Mouse (Mus musculus): ENCODE results near the gene Oard1. TPM values are rescaled to one million over a fixed set of nuclear protein-coding genes. Genes with fewer than 3 reads are reported as not detected.

Oard1 gene
- polyA plus RNA-seq, 2 experiments from 2014 or later, result 81.7 to 98.8 TPM

DNA sequence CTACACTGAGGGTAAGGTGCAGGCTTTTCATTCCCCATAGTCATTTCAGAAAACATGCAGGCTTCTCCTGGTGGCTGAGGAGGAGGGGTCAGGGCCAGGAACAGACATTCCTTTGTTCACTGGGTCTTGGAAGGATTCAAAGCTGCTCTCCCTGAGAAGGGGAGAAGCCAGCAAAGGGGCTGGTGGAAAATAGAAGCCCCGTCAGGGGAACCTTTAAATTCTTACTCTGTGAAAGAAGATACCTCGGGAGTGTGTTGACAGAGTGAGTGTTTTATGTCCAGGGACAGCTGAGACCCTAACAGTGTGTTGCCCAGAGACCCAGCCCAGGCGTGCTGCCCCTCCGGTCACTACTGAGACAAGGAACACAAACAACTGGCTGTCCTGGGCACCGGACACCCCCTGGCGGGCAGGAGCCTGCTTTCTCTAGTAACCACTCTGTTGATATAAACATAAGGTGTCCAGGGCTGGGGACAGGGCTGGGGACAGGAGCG is 27.7 kb downstream of the Oard1 start:
- ATAC-seq, result no peak

DNA sequence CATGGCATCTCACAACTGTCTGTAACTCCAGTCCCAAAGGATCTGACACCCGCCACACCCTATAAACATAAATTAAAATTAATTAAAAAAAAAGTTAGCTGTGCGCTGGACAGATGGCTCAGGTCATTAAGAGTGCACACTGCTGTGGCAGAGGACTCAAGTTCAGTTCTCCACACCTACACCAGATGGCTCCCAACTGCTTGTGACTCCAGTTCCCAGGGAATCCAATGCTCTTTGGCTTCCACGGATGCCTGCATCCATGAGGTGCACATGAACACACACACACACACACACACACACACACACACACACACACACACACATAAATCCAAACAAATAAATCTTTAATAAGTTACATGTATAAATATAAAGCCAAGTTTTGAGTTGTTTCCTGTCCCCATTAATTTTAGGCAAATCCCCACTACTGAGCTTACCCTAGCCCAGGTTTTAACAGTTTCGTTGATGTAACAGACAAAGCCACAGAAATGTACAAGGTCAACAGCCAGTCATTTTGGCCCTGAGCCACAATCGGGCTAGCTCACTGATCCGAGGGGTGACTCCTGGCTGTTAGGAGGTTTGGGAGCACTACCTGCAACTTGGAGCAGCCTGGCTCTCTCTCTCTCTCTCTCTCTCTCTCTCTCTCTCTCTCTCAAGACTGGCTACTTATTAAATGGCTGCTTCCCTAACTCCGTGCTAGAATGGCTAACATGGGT is 33.1 kb downstream of the Oard1 start:
- no peak for ATAC-seq

DNA sequence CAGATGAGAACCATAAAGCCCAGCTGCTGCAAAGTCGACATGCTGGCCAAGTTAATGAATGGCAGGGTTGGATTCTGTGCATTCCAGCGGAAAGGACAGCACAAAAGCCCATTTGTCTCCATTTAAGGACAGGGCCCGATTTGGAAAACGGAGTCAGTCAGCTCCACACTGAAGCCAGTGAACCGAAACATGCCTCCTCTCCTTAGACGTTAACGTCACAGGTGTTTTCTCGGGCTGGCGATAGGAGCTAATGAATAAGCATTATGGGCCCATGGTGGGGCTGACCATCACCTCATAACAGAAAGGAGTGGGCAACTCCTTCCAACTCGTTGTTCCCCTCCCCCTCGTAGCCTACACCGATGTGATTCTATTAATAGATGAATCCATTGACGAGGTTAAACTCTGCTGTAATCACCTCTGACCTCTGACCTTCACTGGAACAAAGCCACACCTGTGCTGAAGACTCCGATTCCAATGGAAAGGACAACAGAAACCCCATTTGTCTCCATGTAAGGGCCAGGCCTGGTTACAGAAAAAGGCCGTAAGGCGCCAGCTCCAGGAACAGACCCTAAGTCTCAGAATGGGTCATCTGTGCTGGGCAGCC is 33.8 kb downstream of the Oard1 start:
- ATAC-seq, result no peak

DNA sequence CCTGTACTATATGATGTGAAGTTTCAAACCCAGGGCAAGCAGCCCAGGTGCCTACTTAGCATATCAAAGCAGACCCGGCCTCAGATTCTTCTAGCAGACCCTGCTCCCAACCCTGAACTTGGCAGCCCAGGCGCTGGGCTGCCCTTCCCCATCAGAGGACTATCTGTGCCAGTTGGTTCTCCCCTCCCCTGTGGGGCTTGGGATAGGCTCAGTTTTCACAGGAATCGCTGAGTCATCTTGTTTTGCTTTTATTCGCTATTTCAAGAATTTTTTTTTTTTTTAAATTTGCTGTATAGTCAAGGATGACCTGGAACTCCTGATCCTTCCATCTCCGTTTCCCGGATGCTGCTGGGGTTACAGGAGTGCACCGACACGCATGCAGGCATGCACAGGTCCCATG is 37.9 kb downstream of the Oard1 start:
- no peak for ATAC-seq

DNA sequence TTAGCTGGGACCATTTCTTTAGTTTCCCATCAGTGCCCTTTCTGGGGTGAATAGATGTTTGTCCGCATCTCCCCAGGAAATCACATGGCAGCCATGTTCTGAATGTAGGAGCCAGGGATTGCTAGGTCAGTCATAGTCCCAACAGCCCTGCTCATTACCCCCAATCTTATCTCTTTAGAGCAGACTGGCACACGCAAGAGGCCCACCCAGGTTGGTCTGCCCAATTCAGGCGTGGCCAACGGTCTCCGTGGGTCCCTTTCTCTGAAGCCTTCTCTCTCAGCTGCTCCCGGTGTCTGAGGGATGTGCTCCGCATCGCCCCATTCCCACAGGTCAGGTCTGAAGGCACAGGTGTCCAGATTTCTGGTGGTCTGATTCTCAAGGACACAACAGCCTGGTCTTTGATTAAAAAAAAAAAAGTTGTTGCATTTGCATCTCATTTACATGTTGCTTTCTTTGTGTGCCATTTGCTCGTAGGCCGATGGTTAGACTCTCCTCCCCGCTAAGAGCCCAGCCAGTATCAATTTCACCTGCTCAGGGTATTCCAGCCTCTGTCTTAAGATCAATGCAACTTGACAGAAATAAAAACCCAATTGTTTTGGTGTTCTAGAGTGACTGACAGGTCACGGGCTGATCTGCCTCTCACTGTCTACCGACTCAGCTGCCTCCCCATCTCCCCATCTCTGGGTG is 41.0 kb downstream of the Oard1 start:
- no peak for ATAC-seq

DNA sequence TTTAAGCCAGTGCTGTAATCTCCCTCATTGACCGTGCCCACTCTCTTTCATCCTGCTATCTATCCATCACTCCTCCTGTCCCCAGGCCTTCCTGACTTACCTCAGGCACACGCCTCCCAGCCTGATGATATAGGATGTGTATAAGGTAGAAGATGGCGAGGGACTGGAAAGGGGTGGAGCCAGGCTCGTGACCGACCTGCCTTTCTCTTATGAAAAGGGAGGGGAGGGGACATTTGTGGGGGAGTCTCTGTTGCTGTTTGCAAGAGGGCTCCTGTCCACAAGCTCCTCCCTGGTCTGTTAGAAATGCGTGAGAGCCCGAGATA is 41.5 kb downstream of the Oard1 start, which contains the start of gene Tspo2:
Gene Tspo2 (minus strand): TSS at position 170 of the 323 bp plus-strand sequence.
- ATAC-seq, result no peak

DNA sequence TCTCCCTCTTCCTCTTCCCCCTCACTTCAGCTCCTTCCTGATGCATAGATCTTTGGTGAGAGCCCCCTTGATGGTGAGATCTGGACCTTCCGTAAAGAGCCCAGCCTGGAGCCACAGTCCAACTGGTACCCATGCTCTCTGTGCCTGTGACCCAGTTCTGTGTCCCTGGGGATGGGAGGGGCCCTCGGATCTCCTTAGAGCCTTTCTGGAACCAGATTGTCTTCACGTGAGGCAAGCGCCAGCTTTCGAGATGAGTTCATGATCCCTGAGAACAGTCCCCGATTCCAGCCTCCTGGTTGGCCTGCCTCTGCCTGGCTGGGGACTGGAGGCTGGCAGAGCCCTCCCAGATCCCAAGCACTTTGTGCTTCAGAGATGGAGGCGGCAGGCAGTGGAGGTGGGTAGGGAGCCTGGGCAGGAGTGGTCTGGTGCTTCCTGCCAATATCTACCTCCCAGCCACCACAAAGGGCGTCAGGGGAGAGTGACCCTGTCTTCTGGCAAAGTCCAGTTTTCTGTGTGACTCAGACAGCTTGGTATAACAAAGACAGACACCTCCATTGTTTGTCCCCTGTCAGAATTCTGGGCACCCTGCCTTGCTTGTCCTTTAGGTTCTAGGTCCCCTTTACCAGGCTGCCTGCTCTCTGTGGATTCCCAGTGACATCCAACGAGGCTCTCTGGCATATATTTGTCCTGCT is 42.1 kb downstream of the Oard1 start:
- no peak for ATAC-seq

DNA sequence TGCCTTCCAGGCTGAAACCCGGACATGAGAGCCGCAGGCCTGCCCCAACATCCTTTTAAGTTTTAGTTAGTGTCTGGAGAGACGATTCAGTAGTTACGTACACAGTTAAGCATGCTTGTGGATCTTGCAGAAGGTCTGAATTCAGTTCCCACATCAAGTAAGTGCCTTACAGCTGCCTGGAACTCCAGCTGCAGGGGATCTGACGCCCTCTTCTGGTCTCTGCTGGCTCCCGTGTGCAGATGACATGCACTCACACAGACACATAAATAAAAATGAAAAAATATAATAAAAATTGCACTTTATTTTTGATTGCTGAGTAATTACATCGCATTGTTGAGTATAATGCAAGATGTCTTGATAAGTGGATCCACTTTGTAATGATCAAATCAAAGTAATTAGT is 43.7 kb downstream of the Oard1 start:
- no peak for ATAC-seq

DNA sequence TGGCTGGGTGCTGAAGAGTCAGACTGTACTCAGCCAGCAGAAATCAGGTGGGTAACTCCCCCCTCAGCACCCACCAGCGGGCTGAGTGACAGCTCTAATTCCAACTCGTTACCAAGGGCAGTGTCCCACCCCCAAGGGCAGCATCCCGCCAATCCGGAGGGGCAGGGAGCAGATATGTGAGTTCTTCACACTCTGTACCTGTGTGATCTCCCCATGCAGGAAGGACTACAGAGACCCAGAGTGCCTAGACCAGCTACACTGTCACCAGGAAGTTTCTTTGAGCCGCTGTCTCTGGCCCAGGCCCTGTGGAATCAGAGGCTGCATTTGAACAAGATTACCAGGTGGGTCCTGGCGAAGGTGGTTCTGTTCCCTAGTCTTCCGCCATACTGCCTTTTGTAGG is 44.4 kb downstream of the Oard1 start:
- ATAC-seq, result no peak

DNA sequence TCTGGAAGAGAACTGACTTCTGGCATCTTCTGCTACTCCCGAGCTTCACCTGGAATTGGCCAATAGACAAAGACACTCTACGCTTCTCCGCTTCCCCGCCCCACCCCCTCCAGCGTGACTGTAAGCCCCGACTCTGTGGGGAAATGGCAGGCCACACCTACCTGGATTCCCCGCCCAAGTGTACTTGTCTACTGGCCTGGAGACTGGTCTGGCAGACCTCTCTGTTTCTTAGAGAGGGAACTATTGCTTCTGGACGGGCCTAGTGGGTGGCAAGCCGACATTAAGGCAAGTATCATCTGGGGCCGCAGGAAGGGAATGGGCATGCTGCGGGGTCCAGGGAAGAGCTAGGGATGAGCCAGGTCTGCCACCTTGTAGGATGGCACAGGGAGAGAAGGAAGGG is 44.9 kb downstream of the Oard1 start, which contains the start of gene Unc5cl:
Gene Unc5cl (plus strand): TSS at position 214 of the 400 bp plus-strand sequence.
- ATAC-seq, result no peak

DNA sequence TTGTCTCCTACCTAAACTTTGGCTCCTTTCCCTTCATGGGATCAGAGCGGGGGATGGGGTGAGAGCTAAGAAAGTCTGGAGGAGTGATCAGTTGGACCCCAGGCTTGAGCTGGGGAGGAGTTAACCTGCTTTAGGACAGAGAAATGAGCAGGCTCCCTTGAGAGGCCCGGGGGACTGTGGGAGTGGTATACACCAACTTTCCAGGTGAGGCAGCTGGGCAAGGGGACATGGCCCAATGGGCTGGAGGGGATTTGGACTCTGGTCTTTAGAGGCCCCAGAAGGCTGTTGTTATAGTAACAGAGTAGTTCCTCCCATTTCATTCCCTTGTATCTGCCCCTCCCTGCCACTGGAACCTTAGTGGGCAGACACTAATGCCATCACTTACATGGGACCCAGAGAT is 46.1 kb downstream of the Oard1 start:
- no peak for ATAC-seq

DNA sequence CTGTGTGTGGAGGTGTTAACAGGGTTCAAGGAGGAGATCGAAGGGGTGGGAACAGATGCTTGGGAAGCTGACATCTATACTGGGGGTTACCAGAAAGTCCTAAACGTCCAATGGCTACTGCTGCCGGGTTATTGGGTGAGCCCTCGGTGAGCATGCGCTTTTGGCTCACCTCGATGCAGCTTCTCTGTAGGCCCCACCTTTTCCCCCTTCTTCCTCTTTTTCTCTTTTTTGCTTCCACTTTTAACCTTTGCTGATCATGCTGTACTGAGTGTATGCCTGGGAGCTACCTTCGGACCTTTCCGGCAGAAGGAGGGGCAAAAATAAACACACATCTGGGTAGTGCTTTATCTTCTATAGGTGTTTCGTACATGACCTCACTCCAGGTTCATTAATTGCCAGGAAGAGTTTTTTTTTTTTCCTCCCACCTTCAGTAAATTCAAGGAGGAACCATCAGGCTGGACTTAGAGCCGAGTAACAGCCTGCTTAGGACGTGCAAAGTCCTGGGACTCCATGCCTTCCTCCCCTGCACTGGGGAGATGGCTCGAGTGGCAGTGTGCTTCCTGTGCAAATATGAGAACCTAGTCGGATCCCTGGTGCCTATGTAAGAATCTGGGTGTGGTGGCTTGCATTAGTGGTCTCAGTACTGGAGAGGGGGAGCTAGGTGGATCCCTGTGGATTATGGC is 48.3 kb downstream of the Oard1 start:
- ATAC-seq, result no peak

DNA sequence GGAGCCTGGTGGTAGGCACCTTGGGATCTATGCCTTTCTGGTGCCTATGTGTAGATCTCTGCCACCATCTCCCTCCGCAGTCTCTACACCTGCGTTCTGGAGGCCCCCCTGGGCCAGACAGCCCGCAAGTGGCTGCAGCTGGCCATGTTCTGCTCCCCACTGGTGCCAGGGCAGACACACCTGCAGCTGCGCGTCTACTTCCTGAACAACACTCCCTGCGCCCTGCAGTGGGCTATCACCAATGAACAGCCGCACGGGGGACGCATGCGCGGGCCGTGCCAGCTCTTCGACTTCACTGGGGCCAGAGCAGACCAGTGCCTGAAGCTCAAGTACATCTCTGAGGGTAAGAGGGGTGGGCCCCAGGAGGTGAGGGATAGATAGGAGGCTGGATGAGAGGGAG is 52.3 kb downstream of the Oard1 start:
- ATAC-seq, result peak; percentile 82

DNA sequence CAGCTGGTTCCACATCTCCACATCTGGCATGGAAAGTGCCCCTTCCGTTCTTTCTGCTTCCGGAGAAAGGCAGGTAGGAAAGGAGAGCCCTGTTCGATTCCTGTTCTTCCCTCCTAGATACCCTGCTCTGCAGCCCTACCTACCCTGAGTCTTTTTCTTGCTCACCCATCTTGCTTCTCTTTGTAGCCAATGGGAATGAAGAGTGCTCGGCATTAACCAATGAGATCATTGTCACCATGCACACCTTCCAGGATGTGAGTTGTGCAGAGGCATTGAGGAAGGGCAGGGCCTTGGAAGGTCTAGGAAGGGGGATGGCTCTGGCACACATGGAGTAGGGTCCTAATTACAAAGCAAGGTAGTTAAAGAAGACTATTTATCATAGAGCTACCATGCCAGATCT is 53.6 kb downstream of the Oard1 start:
- ATAC-seq, result peak; percentile 71

Other genes with a start within 250 kb of the Oard1 start
- not detected for gene A530064D06Rik, start 242.7 kb upstream of the Oard1 start, polyA plus RNA-seq (2017; shearing (Covaris generic))
- not detected for gene Trem1, start 177.2 kb upstream of the Oard1 start, polyA plus RNA-seq (2017; shearing (Covaris generic))
- not detected for gene Trem3, start 162.2 kb upstream of the Oard1 start, polyA plus RNA-seq (2017; shearing (Covaris generic))
- gene Treml4, start 145.7 kb upstream of the Oard1 start, polyA plus RNA-seq (2017; shearing (Covaris generic)), result 1 to 10 TPM in 1 of 2 experiments, under 1 TPM in 1; 0.87 to 1.8 TPM
- gene Treml2, start 110.5 kb upstream of the Oard1 start, polyA plus RNA-seq (2017; shearing (Covaris generic)), result 10 to 100 TPM; 13.2 to 16.8 TPM
- gene B430306N03Rik, start 93.9 kb upstream of the Oard1 start, polyA plus RNA-seq (2017; shearing (Covaris generic)), result 1 to 10 TPM; 1.8 to 2.5 TPM
- not detected for gene Trem2, start 63.6 kb upstream of the Oard1 start, polyA plus RNA-seq (2017; shearing (Covaris generic))
- gene Treml1, start 50.1 kb upstream of the Oard1 start, polyA plus RNA-seq (2017; shearing (Covaris generic)), result not detected
- gene Nfya, start 108 bp upstream of the Oard1 start, polyA plus RNA-seq (2017; shearing (Covaris generic)), result 10 to 100 TPM; 11.3 to 13.3 TPM
- gene Apobec2, start 22.9 kb downstream of the Oard1 start, polyA plus RNA-seq (2017; shearing (Covaris generic)), result 1 to 10 TPM; 1.2 to 1.8 TPM
- not detected for gene Tspo2, start 41.5 kb downstream of the Oard1 start, polyA plus RNA-seq (2017; shearing (Covaris generic))
- 10 to 100 TPM; 23.7 to 26.3 TPM for gene Unc5cl, start 44.9 kb downstream of the Oard1 start, polyA plus RNA-seq (2017; shearing (Covaris generic))

All from CD4-positive, CD25-positive, alpha-beta regulatory T cell, adult 4 months (primary cell).